Mouse (Mus musculus) v-Abl transformed pro-B cells (cell line): ENCODE results near the gene Ccr1l1.

Experiments
- in situ Hi-C, 2 experiments: fragments of 400-800 bp; cut with MboI; formaldehyde crosslinking; loops; one replicate each; pipeline ENCODE4 v1.15.1; 2025; ENCODE audit not compliant: unreplicated experiment in 2 of 2

Ccr1l1 gene

DNA sequence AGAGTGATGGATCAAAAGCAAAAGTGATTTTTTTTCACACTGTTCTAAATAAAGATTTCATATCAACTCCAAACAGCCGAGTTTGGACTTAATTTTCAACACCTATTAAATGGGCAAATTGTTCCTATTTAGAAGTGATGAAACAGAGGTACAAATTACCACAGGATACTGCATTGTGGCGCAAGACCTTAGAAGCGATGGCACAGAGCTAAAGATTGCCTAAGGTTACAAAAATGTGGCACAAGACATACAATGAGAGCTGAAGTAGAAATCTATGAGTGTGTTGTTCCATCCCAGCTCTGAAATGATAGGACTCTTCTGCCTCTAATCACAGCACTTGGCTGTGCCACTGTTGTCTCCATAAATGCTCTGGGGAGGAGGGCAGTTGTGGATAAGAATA is 13.4 kb downstream of the Ccr1l1 start:
- in situ Hi-C loops, result no loop called here

DNA sequence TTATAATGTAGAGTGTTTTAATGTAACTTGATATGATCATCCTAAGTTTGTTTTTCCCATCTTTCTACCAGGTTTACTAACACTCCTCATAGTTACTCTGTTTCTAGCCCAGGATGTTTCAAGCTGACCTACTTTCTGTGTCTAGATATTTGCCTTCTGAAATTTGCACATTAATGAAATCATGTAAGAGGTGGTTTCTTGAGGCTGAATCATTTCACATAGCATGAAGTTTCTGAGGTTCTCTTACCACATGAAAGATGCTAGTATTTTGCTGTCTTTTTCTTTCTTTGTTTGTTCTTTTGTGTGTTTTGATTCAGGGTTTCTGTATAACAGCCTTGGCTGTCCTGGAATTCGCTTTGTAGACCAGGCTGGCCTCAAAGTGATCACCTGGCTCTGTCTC is 18.0 kb downstream of the Ccr1l1 start:
- in situ Hi-C loops, result no loop called here

DNA sequence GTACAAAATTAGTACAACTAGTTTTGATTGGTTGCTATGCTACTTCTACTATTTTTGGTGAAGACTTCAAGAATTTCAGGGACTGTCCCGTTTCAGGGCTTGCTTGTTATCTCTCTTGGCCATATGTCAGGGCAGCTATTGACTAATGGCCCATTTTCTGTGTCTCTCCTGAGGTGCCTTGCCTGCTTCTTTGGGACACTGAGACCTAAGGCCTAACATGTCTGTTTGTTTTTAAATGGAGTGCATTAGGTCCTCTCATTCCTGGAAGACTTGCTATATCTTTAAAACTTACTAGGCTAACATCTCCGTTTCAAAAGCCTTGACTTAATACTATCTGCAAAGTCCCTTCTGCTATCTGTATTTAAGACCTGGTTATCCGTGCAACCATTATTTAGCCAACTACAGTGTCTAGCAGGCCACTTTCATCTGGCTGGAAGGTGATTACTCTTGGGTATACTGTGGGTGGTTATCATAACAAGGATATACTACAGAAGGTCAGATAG is 20.2 kb downstream of the Ccr1l1 start:
- in situ Hi-C loops, result no loop called here

GRCm38 (mm10) chr9:123956892-123957291 is 21.3 kb downstream of the Ccr1l1 start:
- in situ Hi-C loops, result no loop called here

GRCm38 (mm10) chr9:123953551-123953950 is 24.7 kb downstream of the Ccr1l1 start:
- in situ Hi-C loops, result no loop called here

DNA sequence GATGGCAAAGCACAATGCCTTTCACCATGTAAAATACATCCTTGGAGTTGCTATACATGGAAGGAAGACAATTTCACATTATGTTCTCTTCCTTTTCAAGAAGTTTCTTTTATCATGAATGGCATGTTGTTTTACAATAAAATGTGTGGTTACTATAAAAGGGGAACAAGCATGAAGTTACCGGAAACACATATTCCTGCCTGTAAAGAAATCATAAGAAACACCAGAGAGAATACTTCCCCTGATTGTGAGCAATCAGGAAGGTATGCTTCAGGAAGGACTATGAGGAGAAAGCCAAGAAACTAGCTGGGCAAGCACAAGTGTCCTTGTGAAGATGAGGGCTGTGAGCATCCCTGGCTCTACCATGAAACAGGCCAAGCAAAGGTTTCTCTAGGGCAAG is 27.0 kb downstream of the Ccr1l1 start:
- in situ Hi-C loops, result no loop called here

DNA sequence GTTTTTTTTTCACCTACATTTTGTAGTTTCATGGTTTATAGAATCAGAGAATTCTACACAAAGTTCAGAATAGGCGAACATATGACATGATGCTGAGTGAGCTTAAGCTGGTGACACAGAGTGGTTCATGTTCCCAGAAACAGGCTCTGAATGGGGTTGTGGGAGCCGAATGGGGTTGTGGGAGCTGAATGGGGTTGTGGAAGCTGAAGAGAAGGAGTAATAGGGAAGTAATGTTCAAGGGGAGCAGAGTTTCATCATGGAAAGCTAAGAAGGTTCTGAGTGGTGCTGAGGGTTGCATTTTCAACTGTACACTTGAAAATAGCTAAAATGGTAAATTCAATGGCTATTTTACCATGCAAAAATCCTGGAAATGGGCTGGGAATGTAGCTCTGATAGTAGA is 28.8 kb downstream of the Ccr1l1 start:
- in situ Hi-C loops, result no loop called here

GRCm38 (mm10) chr9:123947815-123948214 is 30.4 kb downstream of the Ccr1l1 start:
- in situ Hi-C loops, result no loop called here

- in situ Hi-C loops, result no loop called here
Measured at GRCm38 (mm10) chr9:123942025-123942424, 36.2 kb downstream of the Ccr1l1 start.

DNA sequence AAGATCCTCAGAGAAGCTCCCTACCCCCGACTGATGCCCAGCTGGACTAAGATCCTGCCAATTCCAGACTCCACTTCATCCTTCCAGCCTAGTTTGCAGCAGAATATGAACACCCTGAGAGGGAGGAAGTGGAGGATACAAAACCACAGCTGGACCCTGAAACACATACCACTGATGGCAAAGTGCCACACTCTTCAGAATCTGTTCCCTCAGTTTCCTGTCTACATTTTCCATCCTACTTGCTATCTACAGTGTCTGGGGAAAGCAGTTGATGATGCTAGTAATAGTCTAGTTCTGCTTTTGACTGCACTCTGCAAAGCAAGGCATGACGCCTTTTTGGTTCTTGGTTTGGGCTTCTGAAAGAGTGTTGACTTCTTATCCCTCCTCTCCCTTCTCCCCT is 36.9 kb downstream of the Ccr1l1 start:
- in situ Hi-C loops, result no loop called here

DNA sequence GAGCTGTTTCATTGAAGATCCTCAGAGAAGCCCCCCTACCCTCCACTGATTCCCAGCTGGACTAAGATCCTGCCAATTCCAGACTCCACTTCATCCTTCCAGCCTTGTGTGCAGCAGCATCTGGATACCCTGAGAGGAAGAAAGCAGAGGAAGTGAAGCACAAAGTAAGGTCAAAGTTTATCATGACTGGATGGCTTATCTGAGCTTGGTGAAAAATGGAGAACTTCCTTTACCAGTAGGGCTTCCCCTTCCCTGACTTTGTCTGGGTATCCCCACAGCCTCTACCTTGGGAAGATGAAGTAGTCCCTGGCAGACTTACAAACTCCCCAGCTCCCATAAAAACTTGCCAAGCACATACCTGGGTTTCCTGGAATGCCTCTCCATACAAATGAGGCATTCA is 37.6 kb downstream of the Ccr1l1 start:
- in situ Hi-C loops, result no loop called here

- in situ Hi-C loops, result no loop called here
Measured at GRCm38 (mm10) chr9:123940168-123940567, 38.0 kb downstream of the Ccr1l1 start.

GRCm38 (mm10) chr9:123937989-123938388 is 40.2 kb downstream of the Ccr1l1 start:
- in situ Hi-C loops, result no loop called here

DNA sequence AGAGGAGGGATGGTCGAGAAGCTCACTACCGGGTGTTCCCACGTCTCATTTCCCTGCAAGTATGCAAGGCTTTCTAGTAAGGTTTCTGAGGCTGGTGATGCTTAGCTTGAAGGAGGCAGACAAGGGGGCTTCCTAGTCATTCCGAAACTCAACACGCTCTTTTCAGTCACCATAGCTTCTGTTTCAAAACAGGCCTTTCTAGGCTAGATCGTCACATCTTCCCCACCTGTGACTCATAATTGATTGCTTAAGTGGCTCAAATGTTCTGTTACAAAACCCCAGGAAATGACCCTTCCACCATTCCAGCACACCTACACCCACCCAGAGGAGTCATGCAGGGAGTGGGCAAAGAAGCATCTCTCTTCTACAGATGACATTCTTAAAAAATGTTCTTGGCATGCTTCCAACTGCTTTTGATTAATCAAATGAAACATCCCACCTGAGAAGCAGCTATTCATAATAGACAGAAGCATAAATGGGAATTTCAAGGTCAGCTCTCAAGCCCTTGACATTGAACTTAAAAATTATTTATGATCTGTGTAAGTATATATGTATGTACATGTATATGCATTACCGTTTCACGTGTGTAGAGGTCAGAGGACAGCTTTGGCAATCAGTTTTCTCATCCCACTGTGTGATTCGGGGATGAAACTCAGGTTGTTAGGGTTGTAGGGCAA is 41.5 kb downstream of the Ccr1l1 start:
- in situ Hi-C loops, result no loop called here

GRCm38 (mm10) chr9:123935776-123936175 is 42.4 kb downstream of the Ccr1l1 start:
- in situ Hi-C loops, result no loop called here

DNA sequence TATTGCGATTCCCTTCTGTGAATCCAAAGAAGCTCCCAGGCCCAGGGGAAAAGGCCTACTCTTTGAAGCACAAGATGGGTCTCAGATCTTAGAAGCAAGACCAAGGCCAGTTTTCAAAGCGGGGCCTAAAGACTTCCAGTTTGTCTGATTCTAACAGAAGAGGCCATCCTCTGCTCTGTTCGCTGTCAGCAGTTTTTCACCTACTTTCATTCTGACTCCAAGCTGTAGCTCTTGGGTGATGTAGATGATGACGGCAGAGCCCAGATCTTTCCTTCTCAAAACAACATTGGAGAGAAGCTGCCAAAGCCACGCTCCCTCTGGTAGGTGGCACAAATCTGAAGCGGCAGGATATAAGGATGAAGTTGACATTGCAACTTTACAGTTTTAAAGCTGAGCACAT is 42.9 kb downstream of the Ccr1l1 start:
- in situ Hi-C loops, result no loop called here

DNA sequence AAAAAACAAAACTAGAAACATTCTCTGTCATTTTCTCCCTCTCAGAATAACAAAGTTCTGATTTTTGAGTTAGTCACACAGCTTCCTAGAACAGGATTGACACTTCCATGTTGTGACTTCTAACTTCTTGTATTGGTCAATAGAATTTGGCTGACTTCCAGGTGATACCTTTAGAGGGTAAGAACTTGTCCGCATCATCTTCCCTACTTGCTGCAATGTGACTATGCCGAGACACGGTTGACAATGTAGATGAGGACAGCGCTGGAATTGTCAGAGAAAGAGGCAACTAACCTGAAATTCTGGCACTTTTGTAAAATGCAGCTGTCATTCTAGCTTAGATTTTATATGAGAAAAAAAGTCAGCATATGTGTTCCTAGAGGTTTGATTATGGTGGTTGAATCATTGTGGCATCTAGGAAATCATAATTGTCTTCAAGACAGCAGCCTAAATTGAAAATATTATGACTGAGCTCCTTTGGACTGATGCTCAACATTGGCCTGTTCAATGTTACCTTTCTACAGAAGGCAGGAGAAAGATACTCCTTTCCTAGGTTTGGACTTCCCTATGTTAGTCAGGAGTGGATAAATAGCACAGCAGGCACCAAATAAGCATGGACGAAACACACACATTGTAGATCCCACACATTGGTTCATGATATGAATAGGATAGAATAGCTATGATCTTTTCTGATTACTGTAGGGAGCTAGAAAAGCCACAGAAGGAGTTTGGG is 44.3 kb downstream of the Ccr1l1 start:
- in situ Hi-C loops, result no loop called here

- in situ Hi-C loops, result no loop called here
Measured at GRCm38 (mm10) chr9:123932911-123933675, 45.1 kb downstream of the Ccr1l1 start.

DNA sequence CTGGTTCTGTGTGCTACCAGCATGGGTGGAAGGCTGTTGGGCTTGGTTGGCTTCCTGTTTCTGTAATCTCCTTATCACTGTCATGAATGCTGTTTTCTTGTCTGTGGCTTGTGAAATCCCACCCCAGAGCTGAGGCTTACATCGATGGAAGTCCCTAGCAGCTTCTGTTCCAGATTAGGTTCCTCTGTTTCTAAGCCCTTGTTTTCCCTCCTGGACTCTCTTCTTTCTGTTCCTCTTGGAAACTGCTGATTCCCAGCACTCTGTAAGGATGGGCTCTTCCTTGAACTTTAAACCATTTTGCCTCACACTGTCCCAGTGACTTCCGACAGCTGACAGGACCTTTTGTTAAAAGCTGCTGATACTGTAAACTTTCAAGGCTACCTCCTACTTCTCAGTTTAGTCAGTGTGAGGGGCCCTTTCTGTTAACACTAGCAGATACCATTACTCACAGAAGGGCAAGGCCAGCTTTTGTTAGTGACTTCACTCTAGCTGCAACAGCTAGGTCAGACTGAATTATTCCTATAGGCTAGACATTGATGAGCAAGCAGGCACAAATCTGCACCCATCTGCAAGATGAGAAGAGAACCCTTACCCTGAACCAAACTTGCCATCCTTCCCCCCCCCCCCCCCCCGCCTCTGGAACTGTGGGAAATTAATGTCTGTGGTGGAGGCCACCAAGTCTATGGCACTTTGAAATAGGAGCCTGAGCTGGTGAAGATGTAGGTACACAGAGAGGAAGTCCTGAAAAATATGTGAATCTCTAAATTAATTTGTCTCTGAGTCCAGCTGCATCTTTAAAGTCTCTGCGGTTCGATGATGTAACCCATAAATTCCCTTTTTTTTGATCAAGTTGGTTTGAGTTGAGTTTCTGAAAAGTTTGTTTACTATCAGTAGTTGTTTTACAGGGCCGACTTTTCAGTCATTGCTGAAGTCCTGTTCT is 46.2 kb downstream of the Ccr1l1 start:
- in situ Hi-C loops, result no loop called here

- in situ Hi-C loops, result no loop called here
Measured at GRCm38 (mm10) chr9:123930926-123931325, 47.3 kb downstream of the Ccr1l1 start.
